In the genomic region with DNA sequence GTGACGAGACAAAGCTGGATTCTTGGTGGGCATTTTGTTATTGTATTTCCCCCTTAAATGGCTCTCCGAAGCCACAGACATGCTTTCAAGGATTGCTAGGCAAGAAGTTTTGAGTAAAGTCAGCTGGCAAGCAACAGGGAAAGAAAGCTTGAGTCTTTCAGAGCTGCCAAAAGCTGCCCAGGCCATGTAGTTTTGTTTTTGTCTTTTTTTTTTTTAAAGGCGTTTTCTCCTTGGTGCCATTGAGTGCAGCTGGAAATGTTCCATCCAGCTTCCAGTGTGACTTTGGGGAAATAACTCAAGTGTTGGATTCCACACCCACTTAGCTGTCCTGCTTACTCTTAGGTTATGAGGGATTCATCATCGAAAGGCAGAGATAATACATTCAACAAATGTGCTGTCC, we compare ENCODE assay signal across 14 mouse cellular contexts. TPM values are rescaled to one million over a fixed set of nuclear protein-coding genes. Genes with fewer than 3 reads are reported as not detected.
DNase-seq lines count a peak whose midpoint lies in the region; ATAC-seq and TF ChIP-seq lines count a peak whose summit lies in the region.
"Had no signal": no experiment of that assay in that cellular context is flagged by ENCODE, and none has a peak within 500 bp of the region (broad histone marks: within the 10 kb centered on the region; RNA-seq: fewer than 3 reads in every experiment).

No protein-coding gene starts in this region.

- no peak for TF ChIP-seq CTCF in intestine, postnatal 0 days (IDR thresholded peaks at IDR 0.05; ENCODE audit: low read depth)

- no peak for DNase-seq in lung, adult 18-20 months
- DNase-seq in adipocyte (ENCODE audit: low spot score): peak; percentile 85
- no peak for DNase-seq in embryo, embryonic 9.5 days (ENCODE audit: extremely low spot score)
- DNase-seq: cerebellum, adult 8-10 months; gastrocnemius, postnatal 25 days; heart, postnatal 14 days; right cerebral cortex, adult 18-20 months; thymus, postnatal 14 days had no signal

- no peak overlapping the region for H3K9ac ChIP-seq in intestine, postnatal 0 days (ENCODE audit: low read depth, low read length)
- H3K9ac ChIP-seq in intestine, embryonic 15.5 days: no peak overlapping the region
- no peak overlapping the region for H3K9ac ChIP-seq in lung, embryonic 15.5 days
- H3K9ac ChIP-seq: forebrain, embryonic 12.5 days had no signal

- H3K4me2 ChIP-seq in intestine, postnatal 0 days (replicated peaks; ENCODE audit: low read depth): peak overlapping the region; percentile 80; the same call in 1 of the 2 replicates
- H3K4me2 ChIP-seq in intestine, embryonic 15.5 days (replicated peaks): no peak overlapping the region
- peak overlapping the region; percentile 95; the same call in 1 of the 2 replicates for H3K4me2 ChIP-seq in lung, embryonic 15.5 days

- H3K4me1 ChIP-seq in intestine, postnatal 0 days (replicated peaks; ENCODE audit: control insufficient read depth, insufficient read depth, low read length): no peaks in the 10 kb centered on the region
- peaks cover 17% of the 10 kb centered on the region for H3K4me1 ChIP-seq in intestine, embryonic 15.5 days (replicated peaks)
- peaks cover 24% of the 10 kb centered on the region for H3K4me1 ChIP-seq in lung, embryonic 15.5 days

- ATAC-seq in intestine, postnatal 0 days: no peak
- no peak for ATAC-seq in intestine, embryonic 15.5 days
- no peak for ATAC-seq in lung, embryonic 15.5 days (ENCODE audit: borderline replicate concordance, extremely low read depth, low FRiP score, low TSS enrichment)

- H3K36me3 ChIP-seq in intestine, postnatal 0 days (ENCODE audit: control insufficient read depth, insufficient read depth): no peaks in the 10 kb centered on the region
- H3K36me3 ChIP-seq in intestine, embryonic 15.5 days: no peaks in the 10 kb centered on the region
- H3K36me3 ChIP-seq in lung, embryonic 15.5 days: no peaks in the 10 kb centered on the region
- no peaks in the 10 kb centered on the region for H3K36me3 ChIP-seq in macrophage (ENCODE audit: inconsistent target)
- H3K36me3 ChIP-seq: forebrain, embryonic 12.5 days had no signal

- peaks cover 35% of the 10 kb centered on the region for H3K79me2 ChIP-seq in macrophage (ENCODE audit: inconsistent target)

- H3K9me3 ChIP-seq in intestine, postnatal 0 days (ENCODE audit: control insufficient read depth): no peaks in the 10 kb centered on the region
- H3K9me3 ChIP-seq in intestine, embryonic 15.5 days: no peaks in the 10 kb centered on the region
- H3K9me3 ChIP-seq in lung, embryonic 15.5 days: no peaks in the 10 kb centered on the region
- H3K9me3 ChIP-seq: forebrain, embryonic 12.5 days; G1E had no signal

- H3K27ac ChIP-seq in intestine, postnatal 0 days (ENCODE audit: low read depth, low read length): no peak overlapping the region
- H3K27ac ChIP-seq in intestine, embryonic 15.5 days: no peak overlapping the region
- no peak overlapping the region for H3K27ac ChIP-seq in lung, embryonic 15.5 days
- H3K27ac ChIP-seq in macrophage: no peak overlapping the region
- H3K27ac ChIP-seq: forebrain, embryonic 12.5 days had no signal

- WGBS in intestine, postnatal 0 days: 72% methylated on average over 4 of the region's 4 CpGs
- WGBS in intestine, embryonic 15.5 days: 67% methylated on average over 4 of the region's 4 CpGs
- 56% methylated on average over 4 of the region's 4 CpGs for WGBS in lung, embryonic 15.5 days
- 94% methylated on average over 4 of the region's 4 CpGs for WGBS in macrophage (ENCODE audit: missing documents)

- no peak overlapping the region for H3K4me3 ChIP-seq in intestine, postnatal 0 days (ENCODE audit: low read depth, low read length)
- no peak overlapping the region for H3K4me3 ChIP-seq in intestine, embryonic 15.5 days (replicated peaks)
- H3K4me3 ChIP-seq in lung, embryonic 15.5 days: no peak overlapping the region
- peak overlapping the region; percentile 64; the same call in 1 of the 2 replicates for H3K4me3 ChIP-seq in macrophage (ENCODE audit: inconsistent target)
- H3K4me3 ChIP-seq: forebrain, embryonic 12.5 days had no signal

- no peaks in the 10 kb centered on the region for H3K27me3 ChIP-seq in intestine, postnatal 0 days (replicated peaks; ENCODE audit: control insufficient read depth, insufficient read depth, low read length)
- H3K27me3 ChIP-seq in intestine, embryonic 15.5 days (replicated peaks): peaks cover 9% of the 10 kb centered on the region; the same call in 1 of the 2 replicates
- H3K27me3 ChIP-seq in lung, embryonic 15.5 days: peaks cover 12% of the 10 kb centered on the region

RNA-seq across cellular contexts. Expression of gene B3gnt2, which starts 0.6 kb away (rescaled TPM):
- 13.8 and 15.1 TPM in 2 replicates for polyA plus RNA-seq in intestine, postnatal 0 days (2015; fragmentation: Nextera tagmentation; extraction: Ambion mirVana)
- 8.8 and 11.9 TPM in 2 replicates for polyA plus RNA-seq in intestine, embryonic 15.5 days (2015; fragmentation: Nextera tagmentation; extraction: Ambion mirVana)
- polyA plus RNA-seq in lung, embryonic 15.5 days (2015; fragmentation: Nextera tagmentation; extraction: Ambion mirVana): 10.9 and 12.6 TPM in 2 replicates
- 100 to 1,000 TPM in 9 of 26 experiments, 10 to 100 TPM in 17; 43.8 to 185 (median 90.5) TPM for total RNA-seq in macrophage (2018; cell fraction: chromatin; rRNA removed)
- 100 to 1,000 TPM in 22 of 26 experiments, 10 to 100 TPM in 4; 85.2 to 192 (median 117) TPM for total RNA-seq in macrophage (2018; cell fraction: cytosol; rRNA removed)
- total RNA-seq in macrophage (2018; cell fraction: nucleus; rRNA removed): 100 to 1,000 TPM in 25 of 26 experiments, 10 to 100 TPM in 1; 81.7 to 283 (median 169) TPM
- 41.8 to 69.9 TPM (median 65.2 TPM) in 3 replicates for polyA plus RNA-seq in macrophage (2018)
